Mouse (Mus musculus) kidney, adult 9 months (tissue): ENCODE data around the gene Pum1.
A peak's percentile ranks its signal among the peaks of the same experiment; 100 is the strongest.
"Not testable (repeated sequence)": the region's sequence is repeated elsewhere in the genome, so short reads cannot be mapped to it uniquely, and the experiment has no call there.

Experiments
- DNase-seq: peaks from one replicate; pipeline ENCODE4 v3.0.0; 2022

The Pum1 gene

DNA sequence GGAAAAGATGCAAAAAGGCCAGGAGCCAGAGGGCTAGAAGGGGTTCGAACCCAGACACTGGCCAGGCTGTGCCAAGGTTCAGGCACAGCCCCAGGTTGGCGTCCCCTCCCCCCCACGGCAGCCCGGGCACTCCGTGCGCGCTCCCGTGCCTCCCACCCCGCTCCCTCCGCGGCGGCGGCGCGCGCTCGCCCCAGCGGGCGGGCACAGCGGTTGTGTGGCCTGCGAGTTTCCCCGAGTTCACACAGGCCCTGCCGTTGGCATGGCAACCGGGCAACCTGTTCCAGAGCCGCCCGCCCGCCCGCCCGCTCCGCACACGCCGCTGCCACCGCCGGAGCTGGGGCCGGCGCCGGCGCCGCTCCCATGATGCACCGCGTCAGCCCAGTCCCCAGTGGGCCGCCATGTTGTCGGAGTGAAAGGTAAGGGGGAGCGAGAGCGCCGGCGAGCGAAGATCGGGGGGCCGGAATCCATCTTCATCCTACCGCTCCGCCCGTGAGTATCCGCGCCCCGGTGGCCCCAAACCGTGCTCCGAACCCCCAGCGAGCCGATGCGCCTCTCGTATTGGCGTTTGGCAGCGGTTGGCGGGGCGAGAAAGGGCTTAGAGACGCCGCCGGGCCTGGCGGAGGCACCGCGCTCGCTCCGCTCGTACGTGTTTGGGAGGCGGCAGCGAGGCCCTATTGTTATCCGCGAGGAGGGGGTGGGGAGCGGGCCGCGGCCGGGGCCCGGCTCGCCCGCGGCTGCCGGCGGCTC is at the start of gene Pum1:
Gene Pum1 (plus strand): TSS at position 343 of the 747 bp plus-strand sequence.
- peak; percentile 91 for DNase-seq

- peak; percentile 69 for DNase-seq
Observed at GRCm38 (mm10) chr4:130629391-130629790, 33.7 kb upstream of the Pum1 start.

DNA sequence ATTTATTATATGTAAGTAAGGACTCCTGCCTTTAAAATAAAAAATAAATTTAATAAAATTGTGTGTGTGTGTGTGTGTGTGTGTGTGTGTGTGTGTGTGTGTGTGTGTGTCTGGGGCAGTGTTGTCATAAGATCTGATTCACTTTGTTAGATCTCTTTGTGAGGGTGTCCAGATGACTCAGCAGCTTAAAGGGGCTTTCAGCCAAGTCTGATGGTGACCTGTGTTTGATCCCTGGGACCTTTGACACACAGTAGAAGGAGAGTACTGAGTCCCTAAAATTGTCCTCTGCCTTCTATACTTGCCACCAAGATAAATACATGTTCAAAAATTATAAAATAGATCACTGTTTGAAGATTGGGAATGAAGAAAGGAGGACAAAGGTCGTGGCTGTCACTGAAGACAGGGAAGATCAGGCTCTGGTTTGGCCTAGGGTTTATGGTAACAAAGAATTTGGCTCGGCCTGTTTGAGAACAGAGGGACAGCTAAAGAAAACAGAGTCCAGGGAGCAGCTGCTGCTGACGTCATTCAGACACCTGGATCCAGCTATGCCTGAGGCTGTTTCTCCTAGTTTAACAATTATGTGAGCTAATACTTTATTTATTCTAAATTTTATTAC is 32.8 kb upstream of the Pum1 start:
- DNase-seq: peak; percentile 70

GRCm38 (mm10) chr4:130635076-130635475 is 28.0 kb upstream of the Pum1 start:
- not testable (repeated sequence) for DNase-seq

DNA sequence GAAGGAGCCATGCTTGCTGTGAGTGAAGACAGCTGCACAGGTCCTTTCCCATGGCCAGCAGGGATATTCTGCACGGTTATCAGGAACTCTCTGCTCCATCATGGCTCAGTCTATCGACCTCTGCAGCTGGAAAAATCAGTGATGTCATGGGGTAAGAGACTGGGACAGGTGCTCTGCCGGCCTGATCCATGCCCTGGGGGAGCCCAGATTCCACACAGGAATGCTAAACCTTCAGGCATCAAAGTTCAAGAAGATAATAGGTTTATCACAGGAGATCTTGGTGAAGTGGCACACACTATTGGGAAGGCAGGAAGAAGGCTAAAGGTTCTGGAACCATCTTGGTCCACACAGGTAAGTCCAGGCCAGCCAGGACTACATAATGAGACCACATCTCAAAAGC is 26.4 kb upstream of the Pum1 start:
- no peak for DNase-seq

DNA sequence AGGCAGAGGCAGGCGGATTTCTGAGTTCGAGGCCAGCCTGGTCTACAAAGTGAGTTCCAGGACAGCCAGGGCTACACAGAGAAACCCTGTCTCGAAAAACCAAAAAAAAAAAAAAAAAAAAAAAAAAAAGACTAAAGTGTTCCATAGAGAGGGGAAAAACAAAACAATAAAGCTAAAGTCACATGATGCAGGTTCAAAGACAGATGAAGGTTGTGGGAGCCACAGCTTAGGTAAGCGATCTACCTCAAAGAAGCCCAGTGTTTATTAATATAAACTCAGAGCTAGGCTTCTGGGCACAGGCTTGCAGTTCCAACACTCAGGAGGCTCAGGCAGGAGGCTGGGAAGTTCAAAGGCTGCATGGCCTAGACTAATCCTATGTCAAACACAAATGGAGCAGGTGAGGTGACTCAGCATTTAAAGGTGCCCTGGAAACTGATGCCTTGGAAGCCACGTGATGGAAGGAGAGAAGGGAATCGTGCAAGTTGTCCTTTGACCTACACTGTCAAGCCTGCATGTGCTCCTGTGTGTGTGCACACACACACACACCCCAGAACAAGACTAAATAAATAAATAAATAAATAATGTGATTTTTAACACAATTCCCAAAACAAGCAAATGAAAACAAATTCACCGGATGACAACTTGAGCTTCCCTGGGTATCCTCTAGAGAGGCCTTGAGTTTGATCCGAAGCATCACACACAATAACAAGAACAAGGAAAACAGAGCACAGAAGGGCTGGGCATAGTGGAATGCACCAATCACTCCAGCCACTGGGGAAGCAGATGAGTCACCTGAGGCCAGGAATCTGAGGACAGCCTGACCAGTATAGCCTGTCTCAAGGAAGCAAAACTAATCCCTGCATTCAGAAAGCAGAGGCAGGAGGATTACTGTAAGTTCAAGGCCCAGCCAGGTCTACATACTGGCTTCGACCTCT is 25.4 kb upstream of the Pum1 start:
- peak; percentile 85 for DNase-seq

DNA sequence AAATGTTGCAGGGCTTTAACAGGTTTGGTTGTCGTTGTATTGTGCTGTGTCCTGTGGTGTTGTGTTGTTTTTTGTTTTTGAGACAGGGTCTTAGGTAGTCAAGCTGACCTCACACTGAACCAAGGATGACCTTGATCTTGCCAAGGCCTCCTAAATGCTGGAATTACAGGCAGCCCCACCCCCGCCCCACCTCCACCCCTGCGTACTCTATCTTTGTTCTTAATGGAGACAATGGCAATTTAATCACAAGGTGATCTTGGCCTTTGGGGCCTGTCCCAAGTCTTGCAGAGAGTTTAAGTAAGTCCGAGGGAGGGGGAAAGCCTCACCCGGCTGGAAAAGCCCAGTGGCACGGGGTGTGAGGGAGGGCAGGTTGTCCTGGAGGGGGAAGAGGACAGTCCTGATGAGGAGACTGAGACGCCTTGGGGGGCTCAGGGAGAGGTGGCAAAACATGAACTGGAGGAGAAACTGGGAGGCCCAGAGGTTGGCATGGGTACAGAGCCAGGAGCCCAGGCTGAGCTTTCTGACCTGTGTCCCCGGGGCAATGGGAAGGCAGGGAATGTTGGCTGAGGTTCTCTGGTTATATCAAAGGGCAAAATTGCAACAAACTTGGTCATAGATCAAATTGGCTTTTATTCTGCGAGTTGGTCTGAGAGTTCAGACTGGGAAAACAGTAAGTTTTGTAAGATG is 22.9 kb upstream of the Pum1 start:
- peak; percentile 95 for DNase-seq

DNA sequence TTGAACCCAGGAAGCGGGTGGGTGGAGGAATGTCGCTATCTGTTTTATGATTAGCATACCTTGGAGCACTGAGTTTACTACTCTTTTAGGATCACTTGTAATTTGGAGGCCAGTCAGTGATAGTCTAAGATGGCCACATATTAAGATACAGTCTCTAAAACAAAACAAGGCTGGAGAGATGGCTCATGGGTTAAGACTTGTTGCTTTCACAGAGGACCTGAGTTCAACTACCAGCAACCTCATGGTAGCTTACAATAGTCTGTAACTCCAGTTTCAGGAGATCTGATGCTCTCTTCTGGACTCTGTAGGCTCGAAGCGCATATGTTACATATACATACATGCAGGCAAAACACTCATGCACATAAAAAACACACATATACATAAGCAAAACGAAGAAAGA is 20.7 kb upstream of the Pum1 start:
- DNase-seq: no peak

DNA sequence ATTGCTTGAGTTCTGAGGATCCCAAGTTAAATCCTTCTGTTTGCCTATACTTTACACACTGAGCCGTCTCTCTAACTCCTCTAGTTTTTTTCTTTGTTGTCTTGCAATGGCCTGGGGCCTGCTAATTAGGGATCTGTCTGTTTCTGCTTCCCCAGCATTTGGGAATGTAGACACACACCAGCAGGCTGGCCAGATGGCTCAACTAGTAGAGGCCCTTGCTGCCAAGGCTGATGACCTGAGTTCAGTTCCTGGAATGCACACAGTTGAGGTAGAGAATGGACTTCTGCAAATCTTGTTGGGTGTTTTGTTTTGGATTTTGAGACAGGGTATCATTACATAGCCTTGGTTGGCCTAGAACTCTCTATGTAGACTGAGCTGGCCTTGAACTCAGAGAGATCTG is 17.7 kb upstream of the Pum1 start:
- DNase-seq: no peak

GRCm38 (mm10) chr4:130651286-130651685 is 11.8 kb upstream of the Pum1 start:
- DNase-seq: peak; percentile 36

GRCm38 (mm10) chr4:130652546-130652945 is 10.6 kb upstream of the Pum1 start:
- no peak for DNase-seq

GRCm38 (mm10) chr4:130657820-130658565 is 5.1 kb upstream of the Pum1 start:
- no peak for DNase-seq

- no peak for DNase-seq
Observed at GRCm38 (mm10) chr4:130659470-130659869, 3.7 kb upstream of the Pum1 start.

DNA sequence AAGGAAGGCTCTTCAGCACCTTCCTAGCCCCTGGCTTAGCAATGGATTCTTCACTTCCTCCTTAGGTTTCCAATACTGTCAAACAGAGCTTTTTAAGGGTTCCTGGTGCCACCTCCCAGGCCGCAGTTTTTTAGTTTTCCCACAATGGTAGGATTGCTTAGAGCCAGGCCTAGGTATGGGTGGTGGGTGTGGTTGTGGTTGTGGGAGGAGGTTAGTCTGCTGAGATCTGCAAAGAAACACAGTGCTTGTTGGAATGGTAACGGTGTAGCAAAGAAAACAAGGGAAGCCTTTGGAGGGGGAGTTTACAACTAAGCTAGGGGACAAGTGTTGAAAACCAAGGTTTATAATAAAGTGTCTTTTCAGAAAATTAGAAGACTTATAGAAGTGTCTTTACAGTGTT is 3.0 kb upstream of the Pum1 start:
- no peak for DNase-seq

DNA sequence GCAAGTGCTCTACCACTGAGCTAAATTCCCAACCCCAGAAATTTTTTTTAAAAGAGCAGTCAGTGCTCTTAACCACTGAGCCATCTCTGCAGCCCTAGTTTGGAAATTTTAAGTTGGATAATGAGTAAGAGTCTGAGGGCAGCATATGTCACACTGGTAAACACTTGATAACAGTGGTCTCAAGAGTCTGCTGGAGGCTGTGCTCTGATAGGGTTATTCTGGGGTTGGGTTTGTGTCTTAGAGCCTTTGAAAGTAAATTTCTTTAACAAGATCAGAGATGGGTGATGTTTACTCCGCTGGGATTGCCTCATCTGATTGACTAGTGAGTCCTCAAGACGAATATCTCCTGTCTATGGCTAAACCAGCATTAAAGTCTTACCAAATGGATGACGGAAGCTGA is 2.0 kb upstream of the Pum1 start:
- DNase-seq: no peak

DNA sequence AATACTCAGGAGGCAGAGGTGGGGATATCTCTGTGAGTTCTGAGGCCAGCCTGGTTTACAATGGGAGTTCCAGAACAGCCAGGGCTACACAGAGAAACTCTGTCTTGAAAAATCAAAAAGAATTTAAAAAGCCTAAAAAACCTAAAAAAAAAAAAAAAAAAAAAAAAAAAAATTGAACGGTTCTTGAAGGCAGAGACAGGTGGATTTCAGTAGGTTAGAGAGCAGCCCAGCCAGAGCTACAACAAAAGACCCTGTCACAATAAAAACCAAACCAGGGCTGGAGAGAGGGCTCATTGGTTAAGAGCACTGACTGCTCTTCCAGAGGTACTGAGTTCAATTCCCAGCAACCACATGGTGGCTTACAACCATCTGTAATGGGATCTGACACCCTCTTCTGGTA is 816 bp upstream of the Pum1 start:
- not testable (repeated sequence) for DNase-seq

GRCm38 (mm10) chr4:130663810-130664401 is 785 bp downstream of the Pum1 start:
- DNase-seq: peak; percentile 41

- no peak for DNase-seq
Observed at GRCm38 (mm10) chr4:130664414-130665029, 1.4 kb downstream of the Pum1 start.

DNA sequence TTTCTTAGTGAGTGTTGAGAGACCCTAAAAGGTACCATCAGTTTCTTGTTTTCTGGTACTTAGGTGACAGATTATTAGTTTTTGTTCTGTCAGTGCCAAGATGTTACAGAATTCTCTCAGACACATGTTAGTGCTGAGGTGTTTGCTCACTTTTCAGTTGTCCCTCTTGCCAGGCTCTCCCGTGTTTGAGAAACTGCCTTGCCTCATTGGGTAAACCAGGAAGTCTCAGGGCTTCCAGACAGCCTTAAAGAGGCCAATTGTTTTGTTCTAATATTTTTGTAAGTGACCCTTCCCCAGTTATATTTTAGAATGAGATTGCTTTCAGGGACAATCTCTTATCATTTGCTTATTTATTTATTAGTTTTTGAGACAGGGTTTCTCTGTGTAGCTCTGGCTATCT is 2.1 kb downstream of the Pum1 start:
- no peak for DNase-seq

- DNase-seq: peak; percentile 30
Observed at GRCm38 (mm10) chr4:130667686-130668085, 4.6 kb downstream of the Pum1 start.

GRCm38 (mm10) chr4:130668541-130668940 is 5.4 kb downstream of the Pum1 start:
- DNase-seq: no peak
